Mouse (Mus musculus) hindbrain, embryonic 13.5 days (tissue): Measurements from ENCODE around the gene Krt78. TPM values are rescaled to one million over a fixed set of nuclear protein-coding genes. Genes with fewer than 3 reads are reported as not detected.

Experiments
- ATAC-seq: fragments of 200-750 bp; cut with Nextera tagmentation; 2 replicates; pipeline ENCODE4 v1.8.0; 2017; ENCODE audit warnings: moderate TSS enrichment; ENCODE audit not compliant: low FRiP score
- H3K27ac ChIP-seq: fragments of 300-500 bp; sonication (generic); 2 replicates; pipeline ENCODE4 v1.5.1; 2015; ENCODE audit warnings: inconsistent platforms, mild to moderate bottlenecking, moderate library complexity
- H3K27me3 ChIP-seq: fragments of 300-500 bp; sonication (generic); 2 replicates; pipeline ENCODE4 v1.6.1; 2015; ENCODE audit warnings: mild to moderate bottlenecking, inconsistent platforms
- H3K36me3 ChIP-seq: fragments of 300-500 bp; sonication (generic); 2 replicates; pipeline ENCODE4 v1.6.1; 2015; ENCODE audit warnings: mild to moderate bottlenecking, inconsistent platforms
- H3K4me1 ChIP-seq: fragments of 300-500 bp; sonication (generic); replicated peaks from 2 replicates; pipeline ENCODE4 v1.6.1; 2015; ENCODE audit warnings: inconsistent platforms
- H3K4me2 ChIP-seq: fragments of 300-500 bp; sonication (generic); 2 replicates; pipeline ENCODE4 v1.6.1; 2015; ENCODE audit warnings: inconsistent platforms, mild to moderate bottlenecking, moderate library complexity
- H3K4me3 ChIP-seq: fragments of 300-500 bp; sonication (generic); 2 replicates; pipeline ENCODE4 v1.5.1; 2015; ENCODE audit warnings: mild to moderate bottlenecking, inconsistent platforms
- H3K9ac ChIP-seq: fragments of 300-500 bp; sonication (generic); 2 replicates; pipeline ENCODE4 v1.6.1; 2015; ENCODE audit warnings: mild to moderate bottlenecking, inconsistent platforms
- H3K9me3 ChIP-seq: fragments of 300-500 bp; sonication (generic); 2 replicates; pipeline ENCODE4 v1.6.1; 2016; ENCODE audit warnings: inconsistent platforms
- WGBS: fragments of 180-500 bp; shearing (Covaris S2); methylation state at CpG from one replicate; pipeline ENCODE4 v1.1.7; 2015; 5-methylcytosine and 5-hydroxymethylcytosine counted together
- polyA plus RNA-seq: library from polyadenylated mRNA; unstranded; fragments of >200 nt; fragmentation: Nextera tagmentation; extraction: Ambion mirVana; gene quantifications from 2 replicates; pipeline ENCODE4 v1.2.1, GENCODE M21; 2015

Gene Krt78
- polyA plus RNA-seq, 1 experiment from 2014 or later: not detected

DNA sequence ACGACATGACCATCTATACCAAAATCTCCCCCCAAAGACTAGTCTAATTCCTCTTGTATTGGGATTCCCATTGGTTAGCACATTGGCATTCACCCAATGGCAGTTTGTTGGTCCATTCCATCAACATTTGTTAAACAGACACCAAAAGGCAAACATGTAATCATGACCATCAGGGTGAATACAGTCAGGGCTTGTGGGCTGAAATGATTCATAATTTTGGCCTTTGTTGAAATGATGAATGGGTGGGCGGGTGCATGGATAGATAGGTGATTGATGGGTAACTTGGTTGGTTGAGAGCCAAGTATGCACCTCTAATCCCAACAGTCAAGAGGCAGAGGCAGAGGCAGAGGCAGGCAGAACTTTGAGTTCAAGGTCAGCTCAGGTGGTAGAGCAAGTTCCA is 38.0 kb downstream of the Krt78 start:
- Histone ChIP-seq H3K36me3 (no peaks in the 10 kb centered on the region), H3K4me2 (no peak overlapping the region), H3K4me1 (no peaks in the 10 kb centered on the region), H3K9ac (no peak overlapping the region), H3K27ac (no peak overlapping the region), H3K27me3 (no peaks in the 10 kb centered on the region), H3K9me3 (no peaks in the 10 kb centered on the region), H3K4me3 (no peak overlapping the region)
- WGBS: 77% methylated on average over 2 of the region's 2 CpGs
- no peak for ATAC-seq

DNA sequence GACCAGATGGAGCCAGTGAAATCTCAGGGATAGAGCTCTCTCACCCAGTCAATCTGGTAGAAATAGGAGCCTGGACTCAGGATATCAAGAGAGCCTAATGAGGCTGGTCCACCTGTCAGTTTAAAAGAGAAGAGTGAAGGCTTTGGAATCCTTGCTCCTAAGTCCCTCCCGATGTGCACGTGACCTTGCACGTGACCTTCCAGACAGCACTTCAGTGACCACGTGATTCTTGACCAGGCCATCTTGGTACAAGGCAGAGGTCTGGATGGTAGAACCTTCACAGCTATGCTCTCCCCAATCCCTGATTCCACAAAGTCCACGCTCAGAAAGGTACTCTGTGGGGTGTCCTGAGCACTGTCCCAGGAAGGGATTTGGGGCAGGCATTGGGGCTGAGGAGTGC is 49.2 kb downstream of the Krt78 start:
- 83% methylated on average over 5 of the region's 5 CpGs for WGBS

DNA sequence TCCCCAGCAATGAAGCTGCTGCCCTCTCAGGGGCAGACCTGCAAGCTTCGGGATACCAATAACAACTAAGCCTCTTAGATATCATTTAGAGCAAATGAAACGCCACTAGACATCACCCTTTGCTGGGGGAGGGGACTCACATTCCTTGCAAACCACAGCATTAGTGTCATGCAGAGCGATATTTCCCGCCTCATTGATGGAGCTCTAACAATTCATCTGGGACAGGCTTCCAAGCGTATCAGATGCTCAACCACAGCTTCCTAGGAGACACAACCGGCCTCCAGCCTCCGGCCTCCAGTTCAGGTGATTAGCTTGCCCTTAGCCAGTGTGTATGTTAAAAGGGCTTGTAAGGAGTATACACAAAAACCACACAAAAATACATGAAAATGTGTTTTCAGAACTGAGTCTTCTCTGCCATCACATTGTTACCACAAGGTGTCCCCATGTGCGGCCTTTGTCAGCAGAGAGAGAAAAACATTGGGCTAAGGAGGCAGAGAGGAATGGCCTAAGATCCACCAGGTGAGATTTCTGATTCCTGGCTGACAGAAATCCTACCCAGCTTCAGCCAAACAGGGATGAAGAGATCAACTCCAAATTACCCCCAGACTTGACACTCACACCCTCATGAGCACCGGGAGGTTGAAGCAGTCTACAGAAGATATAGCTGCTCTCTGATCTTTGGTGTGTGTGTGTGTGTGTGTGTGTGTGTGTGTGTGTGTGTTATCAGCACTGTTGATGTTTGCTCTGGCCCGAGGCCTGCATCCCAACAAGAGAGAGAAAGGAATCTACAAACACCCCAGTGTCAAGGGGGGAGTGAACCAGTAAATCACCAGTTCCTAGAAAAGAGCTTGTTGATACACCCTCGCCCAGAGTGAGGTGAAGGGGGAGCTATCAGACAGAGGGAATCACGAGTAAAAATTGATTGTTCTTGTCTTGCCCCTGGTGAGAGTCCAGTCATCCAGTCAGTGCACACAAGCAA is 51.6 kb downstream of the Krt78 start:
- Histone ChIP-seq H3K9ac (no peak overlapping the region), H3K36me3 (no peaks in the 10 kb centered on the region), H3K4me1 (peaks cover 8% of the 10 kb centered on the region), H3K4me3 (no peak overlapping the region), H3K4me2 (no peak overlapping the region), H3K27me3 (no peaks in the 10 kb centered on the region), H3K27ac (no peak overlapping the region), H3K9me3 (no peaks in the 10 kb centered on the region)
- ATAC-seq: no peak
- WGBS: 49% methylated on average over 12 of the region's 12 CpGs

More for the DNA sequence above, 49.2 kb downstream of the Krt78 start:
- Histone ChIP-seq H3K9me3 (no peaks in the 10 kb centered on the region), H3K9ac (no peak overlapping the region), H3K27ac (no peak overlapping the region), H3K4me3 (no peak overlapping the region), H3K36me3 (no peaks in the 10 kb centered on the region), H3K4me1 (peaks cover 8% of the 10 kb centered on the region), H3K4me2 (no peak overlapping the region), H3K27me3 (no peaks in the 10 kb centered on the region)
- ATAC-seq: no peak

Other genes starting within 250 kb of the Krt78 start
- 0.12 and 0.38 TPM in 2 replicates for gene Krt5, start 241.4 kb downstream of the Krt78 start, polyA plus RNA-seq
- 0.31 and 0.45 TPM in 2 replicates for gene Krt71, start 211.2 kb downstream of the Krt78 start, polyA plus RNA-seq
- gene Krt72, start 167.8 kb downstream of the Krt78 start, polyA plus RNA-seq: not detected in 2 replicates
- 1.6 and 2.4 TPM in 2 replicates for gene Krt73, start 151.9 kb downstream of the Krt78 start, polyA plus RNA-seq
- not detected in 2 replicates for gene Krt2, start 136.1 kb downstream of the Krt78 start, polyA plus RNA-seq
- gene Krt1, start 103.5 kb downstream of the Krt78 start, polyA plus RNA-seq: 7.6 TPM in 2 replicates
- gene Krt77, start 84.6 kb downstream of the Krt78 start, polyA plus RNA-seq: 0.10 TPM in 1 of 2 replicates, not detected in the other
- gene Krt76, start 61.4 kb downstream of the Krt78 start, polyA plus RNA-seq: not detected in 2 replicates
- gene Krt4, start 29.6 kb downstream of the Krt78 start, polyA plus RNA-seq: not detected in 2 replicates
- 0.12 and 0.23 TPM in 2 replicates for gene Krt79, start 14.0 kb downstream of the Krt78 start, polyA plus RNA-seq
- gene Krt8, start 50.2 kb upstream of the Krt78 start, polyA plus RNA-seq: 4.0 and 6.2 TPM in 2 replicates
- gene Krt18, start 73.9 kb upstream of the Krt78 start, polyA plus RNA-seq: 7.6 and 14.2 TPM in 2 replicates
- gene Eif4b, start 119.5 kb upstream of the Krt78 start, polyA plus RNA-seq: 82.3 and 82.9 TPM in 2 replicates
- 8.3 and 9.3 TPM in 2 replicates for gene Tns2, start 146.1 kb upstream of the Krt78 start, polyA plus RNA-seq
- gene Spryd3, start 181.9 kb upstream of the Krt78 start, polyA plus RNA-seq: 50.8 and 57.4 TPM in 2 replicates
- gene Igfbp6, start 190.1 kb upstream of the Krt78 start, polyA plus RNA-seq: 0.49 and 1.2 TPM in 2 replicates
- 0.14 TPM in 1 of 2 replicates, not detected in the other for gene Soat2, start 196.2 kb upstream of the Krt78 start, polyA plus RNA-seq
- gene Zfp740, start 249.0 kb upstream of the Krt78 start, polyA plus RNA-seq: 68.8 and 71.7 TPM in 2 replicates